Mouse (Mus musculus) left cerebral cortex, adult 8-10 months (tissue): ENCODE data around the gene Hcls1. TPM values are rescaled to one million over a fixed set of nuclear protein-coding genes. Genes with fewer than 3 reads are reported as not detected.

Experiments
- DNase-seq, 2 experiments: peaks; one replicate each; pipeline ENCODE4 v3.0.0; 2022; ENCODE audit warnings: low spot score in 2 of 2
- total RNA-seq, 4 experiments: library from RNA; stranded (reverse); gene quantifications; 2 replicates each; pipeline ENCODE4 v1.2.4; 2022

Gene Hcls1
- total RNA-seq: 10 to 100 TPM in 2 of 4 experiments, 1 to 10 TPM in 2; 3.6 to 13.4 (median 8.9) TPM

DNA sequence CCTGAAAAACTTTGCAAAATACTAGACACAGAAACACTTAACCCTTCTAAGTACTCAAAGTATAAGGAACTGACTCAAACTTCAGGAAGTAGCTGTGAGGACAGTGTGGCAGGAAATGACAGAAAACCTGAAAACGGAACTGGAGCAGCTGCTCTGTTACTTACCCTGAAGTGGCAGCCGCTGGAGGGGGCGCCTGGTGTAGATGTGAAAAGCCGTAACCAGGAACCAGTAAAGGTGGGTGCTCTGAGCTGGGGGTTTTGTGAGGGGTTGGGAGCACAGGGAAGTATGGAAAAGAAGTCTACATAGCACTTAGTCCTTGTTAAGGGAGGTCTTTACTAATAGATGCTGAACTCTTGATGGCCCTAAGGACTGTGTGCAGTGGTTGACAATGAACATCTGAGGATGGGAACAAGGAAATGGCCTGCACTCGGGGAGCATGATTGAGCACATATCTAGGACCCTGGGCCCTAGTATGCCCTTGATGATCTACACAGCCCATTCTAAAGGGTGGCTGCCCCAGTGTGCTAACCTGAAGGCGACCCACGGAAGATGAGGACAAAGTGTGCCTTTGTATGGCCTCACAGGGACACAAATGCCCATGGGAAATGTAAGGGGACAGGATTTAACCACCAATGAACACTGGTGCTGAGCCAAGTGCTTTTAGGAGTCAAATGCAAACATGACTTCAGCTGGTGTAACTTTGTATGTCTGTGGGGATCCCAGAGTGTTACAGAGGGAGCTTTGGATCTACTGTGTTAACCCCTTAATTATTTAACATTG, at the start of gene Hcls1:
Gene Hcls1 (plus strand): TSS at position 143 of the 780 bp plus-strand sequence.
- no peak for DNase-seq

DNA sequence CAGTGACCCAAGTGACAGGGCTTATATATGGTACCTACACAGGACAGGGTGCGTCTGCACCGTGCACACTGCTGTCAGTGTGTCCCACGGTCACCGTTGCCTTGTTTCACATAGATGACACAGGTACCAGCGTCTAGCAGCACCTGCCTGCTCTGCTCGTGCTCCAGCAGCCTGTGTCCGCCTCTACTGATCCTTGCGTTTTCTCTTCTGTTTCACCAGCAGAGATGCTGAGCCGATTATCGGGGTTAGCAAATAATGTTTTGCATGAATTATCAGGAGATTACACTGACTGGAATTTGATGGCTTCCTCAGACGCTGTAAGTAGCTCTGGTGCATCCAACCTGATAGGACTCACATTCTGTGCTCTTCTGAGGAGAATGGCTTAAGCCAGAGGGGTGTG, 48.9 kb upstream of the Hcls1 start:
- no peak for DNase-seq

DNA sequence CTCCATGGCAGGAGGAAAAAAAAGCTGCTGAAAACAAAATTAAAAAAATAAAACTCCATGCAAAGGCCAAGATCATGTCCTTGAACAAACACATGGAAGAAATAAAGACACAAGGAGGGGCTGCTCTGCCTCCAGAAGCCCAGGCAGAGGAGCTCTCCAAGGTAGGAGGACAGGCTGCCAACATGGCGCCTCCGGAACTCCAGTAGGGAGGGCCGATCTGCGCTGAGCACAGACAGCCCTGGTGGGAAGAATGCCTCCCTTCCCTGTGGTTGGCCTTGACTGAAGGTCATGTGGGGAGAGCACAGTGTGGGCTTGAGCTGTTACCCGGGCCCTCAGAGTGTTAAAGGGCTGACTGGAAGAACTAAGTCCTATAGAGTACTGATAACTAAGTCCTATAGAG, 47.2 kb upstream of the Hcls1 start:
- DNase-seq: no peak

DNA sequence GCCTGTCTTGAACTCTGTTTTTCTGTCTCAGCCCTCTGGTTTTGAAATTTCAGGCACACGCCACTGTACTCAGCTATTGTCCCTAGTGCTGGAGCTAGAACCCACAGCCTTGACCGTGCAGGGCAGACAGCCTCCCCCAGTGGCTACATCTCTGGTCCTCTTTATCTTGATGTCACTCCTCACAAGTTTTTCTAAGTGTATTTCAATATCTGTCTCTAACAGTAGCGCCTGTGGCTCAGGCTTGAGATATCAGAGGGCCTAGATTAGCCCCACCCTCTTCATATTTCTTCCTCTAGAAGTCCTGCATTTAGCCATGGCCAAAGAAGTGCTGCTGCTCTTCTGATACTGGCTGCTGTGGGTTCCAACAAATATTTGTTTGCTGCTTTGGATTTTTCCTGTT, 44.2 kb upstream of the Hcls1 start:
- DNase-seq: no peak

DNA sequence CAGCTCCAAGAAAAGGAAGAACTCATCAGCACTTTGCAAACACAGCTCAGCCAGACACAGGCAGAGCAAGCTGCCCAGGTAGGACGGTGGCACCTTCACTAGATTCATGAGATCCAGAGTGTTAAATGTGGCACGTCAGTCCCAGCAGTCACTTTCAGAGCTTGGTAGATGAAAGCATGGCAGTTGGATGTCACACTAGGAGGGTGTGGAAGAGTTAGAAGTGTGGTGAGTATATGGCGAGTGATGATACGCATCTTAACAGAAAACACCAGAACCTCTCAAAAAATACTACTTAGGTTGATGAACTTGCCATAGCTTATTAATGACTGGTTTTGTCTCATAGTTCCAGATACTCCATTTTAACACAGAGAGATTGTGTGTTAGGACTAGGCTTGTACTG, 43.4 kb upstream of the Hcls1 start:
- DNase-seq: no peak

DNA sequence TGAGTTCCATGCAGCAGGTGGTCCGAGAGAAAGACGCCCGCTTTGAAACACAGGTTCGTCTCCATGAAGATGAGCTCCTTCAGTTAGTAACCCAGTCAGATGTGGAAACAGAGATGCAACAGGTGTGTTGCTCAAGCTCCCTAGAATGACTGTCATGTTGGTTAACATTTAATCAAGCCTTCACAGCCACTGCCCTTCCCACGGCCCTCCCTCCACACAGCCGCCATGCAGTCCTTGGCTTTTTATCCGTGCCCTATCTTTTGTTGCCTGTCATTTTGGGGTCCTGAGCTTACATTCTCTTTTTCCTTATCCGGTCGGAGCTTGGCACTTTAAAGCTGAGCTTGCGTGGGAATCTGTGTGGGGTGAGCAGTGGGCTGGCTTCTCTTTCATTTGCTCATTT, 41.5 kb upstream of the Hcls1 start:
- no peak for DNase-seq

DNA sequence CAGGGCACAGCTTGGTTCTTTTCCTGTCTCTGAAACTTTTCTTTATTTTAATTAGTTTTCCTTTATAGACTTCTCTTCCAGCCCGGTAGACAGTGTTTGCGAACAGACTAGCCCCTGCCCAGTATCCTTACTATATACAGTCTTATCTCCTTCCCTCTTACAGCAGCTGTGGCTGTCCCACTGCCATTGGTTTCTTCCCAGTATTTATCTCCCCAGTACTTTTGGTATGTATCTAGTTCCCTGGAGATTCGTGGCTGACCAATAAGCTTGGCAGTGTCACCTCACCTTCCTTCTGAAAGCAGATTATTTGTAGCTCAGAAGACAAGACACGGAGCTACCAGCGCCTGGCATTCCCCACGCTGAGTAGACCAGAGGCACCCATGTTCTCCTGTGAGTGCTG, 38.1 kb upstream of the Hcls1 start:
- DNase-seq: no peak

DNA sequence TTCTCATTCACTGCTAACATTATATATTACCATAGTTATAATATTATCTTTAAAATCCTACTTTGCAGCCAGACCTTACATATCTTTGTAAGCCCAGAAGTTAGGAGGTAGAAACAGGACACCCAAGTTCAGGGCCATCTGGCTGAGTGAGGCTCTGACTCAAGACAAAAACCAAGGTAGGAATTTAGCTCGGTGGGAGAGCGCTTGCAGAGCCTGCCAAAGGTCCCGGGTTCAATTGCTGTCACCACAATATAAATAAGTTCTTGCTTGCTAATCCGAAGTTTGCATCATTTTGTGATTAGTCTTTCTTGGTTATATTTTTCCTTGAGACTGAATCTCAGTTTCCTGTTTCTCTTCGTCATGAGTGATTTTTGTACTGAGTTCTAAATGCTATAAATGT, 31.6 kb upstream of the Hcls1 start:
- no peak for DNase-seq

DNA sequence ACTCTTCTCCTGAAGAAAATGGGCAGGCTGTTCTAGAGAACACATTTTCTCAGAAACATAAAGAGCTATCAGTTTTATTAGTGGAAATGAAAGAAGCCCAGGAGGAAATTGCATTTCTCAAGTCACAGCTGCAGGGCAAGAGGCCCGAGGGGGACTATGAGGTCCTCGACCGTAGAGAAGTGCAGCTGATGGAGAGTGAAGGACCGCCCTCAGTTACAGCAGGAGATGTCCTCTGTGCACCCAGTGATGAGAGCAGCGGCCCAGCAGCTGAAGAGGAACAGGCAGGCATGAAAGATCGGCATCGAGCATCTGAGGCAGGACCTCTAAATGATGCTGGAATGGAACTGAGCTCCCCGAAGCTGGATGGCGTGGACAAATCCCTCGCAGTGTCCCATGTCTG, 22.9 kb upstream of the Hcls1 start:
- DNase-seq: no peak

DNA sequence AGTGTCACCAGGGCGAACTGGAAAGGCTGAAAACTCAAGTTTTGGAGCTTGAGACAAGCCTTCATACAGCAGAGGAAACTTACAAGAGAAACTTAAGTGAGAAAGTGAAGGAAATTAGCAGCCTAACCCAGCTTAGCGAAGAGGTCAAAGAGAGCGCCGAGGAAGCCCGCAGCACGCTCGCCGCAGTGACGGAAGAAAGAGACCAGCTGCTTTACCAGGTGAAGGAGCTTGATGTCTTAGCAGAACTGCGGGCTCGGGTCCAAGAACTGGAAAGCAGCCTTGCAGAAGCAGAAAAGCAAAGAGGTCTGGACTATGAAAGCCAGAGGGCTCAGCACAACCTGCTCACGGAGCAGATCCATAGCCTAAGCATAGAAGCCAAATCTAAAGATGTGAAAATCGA, 22.5 kb upstream of the Hcls1 start:
- no peak for DNase-seq

DNA sequence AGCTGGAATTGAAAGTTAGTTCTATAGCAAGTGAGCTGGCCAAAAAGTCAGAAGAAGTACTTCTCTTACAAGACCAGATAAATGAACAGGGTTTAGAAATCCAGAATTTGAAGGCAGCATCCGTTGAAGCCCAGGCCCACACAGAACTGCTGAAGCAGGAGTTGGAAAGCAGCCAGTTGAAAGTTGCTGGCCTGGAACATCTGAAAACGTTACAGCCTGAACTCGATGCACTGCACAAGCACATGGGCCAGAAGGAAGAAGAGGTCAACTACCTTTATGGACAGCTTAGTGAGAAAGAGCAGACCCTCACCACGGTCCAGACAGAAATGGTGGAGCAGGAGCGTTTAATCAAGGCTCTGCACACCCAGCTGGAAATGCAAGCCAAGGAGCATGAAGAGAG, 20.6 kb upstream of the Hcls1 start:
- DNase-seq: no peak

DNA sequence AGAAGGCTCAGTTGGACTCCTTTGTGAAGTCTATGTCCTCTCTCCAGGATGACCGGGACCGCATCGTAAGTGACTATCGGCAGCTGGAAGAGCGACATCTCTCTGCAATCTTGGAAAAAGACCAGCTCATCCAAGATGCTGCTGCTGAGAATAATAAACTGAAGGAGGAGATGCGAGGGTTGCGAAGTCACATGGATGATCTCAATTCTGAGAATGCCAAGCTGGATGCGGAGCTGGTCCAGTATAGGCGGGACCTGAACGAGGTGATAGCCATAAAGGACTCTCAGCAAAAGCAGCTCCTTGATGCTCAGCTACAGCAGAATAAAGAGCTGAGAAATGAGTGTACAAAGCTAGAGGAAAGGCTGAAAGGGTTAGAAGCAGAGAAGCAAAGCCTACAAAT, 16.3 kb upstream of the Hcls1 start:
- no peak for DNase-seq

DNA sequence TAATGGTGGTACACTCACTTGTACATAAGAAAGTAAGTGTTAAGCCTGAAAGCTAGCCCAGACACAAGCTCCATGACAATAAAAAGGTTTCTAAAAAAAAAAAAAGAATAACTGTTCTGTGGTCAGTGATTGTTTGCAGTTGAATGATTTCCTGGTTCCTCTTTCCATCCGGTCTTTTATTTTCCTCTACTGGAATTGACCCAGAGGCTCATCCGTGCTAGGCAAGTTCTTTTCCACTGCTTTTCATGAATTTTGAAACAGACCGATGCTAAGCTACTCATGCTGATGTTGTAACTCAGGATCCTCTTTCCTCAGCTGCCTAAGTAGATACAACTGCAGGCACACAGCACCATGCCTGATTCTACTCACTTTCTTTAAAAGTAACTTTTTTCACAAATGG, 14.4 kb upstream of the Hcls1 start:
- DNase-seq: no peak

DNA sequence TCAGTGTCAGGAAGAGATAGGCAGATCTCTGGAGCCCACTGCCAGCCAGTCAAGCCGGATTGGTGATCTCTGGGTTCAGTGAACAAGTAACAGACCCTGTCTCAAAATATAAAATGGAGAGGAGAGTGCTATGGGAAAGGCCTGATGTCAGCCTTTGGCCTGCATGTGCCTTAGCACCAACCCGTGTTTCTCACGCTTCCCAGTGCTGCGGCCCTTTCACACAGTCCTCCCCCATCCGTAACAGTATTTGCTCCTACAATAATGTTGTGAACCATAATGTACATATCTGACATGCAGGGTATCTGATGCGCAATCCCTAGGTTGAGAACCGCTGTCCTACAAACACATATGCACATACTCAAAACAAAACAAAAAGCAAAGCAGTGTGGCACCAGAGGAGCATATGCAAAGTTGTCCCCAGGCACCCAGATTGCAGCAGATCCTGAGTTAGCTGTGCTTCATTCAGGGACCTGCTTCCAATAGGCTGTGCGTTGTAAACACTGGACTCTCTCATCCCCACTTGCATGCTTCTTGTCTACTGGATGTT, 13.6 kb upstream of the Hcls1 start:
- DNase-seq: no peak

DNA sequence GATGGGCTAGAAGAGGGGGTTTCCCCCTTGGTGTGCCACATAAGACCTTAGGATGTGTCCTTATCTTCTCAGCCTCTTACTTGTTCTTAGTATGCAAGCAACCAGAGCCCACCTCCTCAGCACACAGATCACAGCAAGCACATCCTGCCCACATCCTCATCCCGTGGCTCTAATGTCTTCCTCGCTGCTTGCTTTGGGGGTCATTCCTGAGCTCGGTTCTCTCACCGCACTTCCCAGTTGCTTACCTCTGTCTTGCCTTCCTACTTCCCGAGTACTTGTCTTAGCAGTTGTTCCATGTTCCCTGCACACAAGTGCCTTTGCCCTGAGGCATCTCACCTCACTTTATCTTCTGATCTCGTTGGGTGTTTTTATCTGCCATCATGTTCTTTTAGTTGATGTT, 12.8 kb upstream of the Hcls1 start:
- DNase-seq: no peak

DNA sequence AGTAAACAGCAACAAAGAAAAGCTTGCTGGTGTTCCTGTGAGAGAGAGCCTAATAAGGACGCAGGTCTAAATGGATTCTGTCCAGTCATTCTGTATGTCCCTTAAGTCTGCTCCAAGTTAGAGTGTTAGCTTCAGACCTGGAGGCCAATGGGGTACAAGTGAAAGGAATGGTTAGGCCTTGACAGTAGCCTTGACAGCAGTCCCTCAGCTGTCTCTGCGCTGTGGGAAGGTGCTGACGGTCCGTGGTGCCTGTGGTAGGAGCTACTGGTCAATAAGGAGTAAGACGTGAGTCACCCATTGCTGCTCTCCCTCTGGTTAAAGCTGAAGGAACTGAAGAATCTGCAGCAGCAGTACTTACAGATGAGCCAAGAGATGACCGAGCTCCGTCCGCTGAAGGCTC, 10.5 kb upstream of the Hcls1 start:
- DNase-seq: no peak

DNA sequence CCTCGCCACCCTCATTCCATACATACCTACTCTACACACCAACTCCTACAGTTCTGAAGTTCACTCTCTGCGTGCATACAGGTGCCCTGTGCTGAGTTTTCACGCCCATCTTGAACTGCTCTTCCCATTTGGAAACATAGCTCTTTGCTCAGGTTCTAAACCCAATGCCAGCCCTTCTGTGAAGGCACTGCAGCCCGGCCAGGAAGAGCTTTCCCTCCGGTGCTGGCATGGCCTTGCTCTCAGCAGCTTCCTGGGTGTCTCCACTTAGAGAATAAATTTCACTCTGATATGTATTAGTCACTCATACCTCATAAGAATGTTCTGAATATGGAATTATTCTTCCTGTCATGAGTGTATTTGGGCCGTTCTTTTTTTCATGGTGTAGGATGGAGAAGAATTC, 9.4 kb upstream of the Hcls1 start:
- DNase-seq: no peak

DNA sequence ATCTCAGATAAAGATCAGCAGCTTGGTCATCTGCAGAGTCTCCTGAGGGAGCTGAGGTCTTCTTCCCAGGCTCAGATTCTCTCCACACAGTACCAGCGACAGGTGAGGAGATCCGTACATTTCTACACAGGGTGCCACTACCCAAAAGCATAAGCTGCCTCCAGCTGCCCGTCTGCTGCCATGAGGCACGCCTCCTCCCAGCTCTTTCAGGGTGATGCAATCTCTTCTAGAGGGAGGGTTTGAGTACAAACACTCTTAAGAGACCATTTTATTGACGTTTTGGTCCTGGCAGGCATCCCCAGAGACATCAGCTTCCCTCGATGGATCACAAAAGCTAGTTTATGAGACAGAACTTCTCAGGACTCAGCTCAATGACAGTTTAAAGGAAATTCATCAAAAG, 9.0 kb upstream of the Hcls1 start:
- no peak for DNase-seq

DNA sequence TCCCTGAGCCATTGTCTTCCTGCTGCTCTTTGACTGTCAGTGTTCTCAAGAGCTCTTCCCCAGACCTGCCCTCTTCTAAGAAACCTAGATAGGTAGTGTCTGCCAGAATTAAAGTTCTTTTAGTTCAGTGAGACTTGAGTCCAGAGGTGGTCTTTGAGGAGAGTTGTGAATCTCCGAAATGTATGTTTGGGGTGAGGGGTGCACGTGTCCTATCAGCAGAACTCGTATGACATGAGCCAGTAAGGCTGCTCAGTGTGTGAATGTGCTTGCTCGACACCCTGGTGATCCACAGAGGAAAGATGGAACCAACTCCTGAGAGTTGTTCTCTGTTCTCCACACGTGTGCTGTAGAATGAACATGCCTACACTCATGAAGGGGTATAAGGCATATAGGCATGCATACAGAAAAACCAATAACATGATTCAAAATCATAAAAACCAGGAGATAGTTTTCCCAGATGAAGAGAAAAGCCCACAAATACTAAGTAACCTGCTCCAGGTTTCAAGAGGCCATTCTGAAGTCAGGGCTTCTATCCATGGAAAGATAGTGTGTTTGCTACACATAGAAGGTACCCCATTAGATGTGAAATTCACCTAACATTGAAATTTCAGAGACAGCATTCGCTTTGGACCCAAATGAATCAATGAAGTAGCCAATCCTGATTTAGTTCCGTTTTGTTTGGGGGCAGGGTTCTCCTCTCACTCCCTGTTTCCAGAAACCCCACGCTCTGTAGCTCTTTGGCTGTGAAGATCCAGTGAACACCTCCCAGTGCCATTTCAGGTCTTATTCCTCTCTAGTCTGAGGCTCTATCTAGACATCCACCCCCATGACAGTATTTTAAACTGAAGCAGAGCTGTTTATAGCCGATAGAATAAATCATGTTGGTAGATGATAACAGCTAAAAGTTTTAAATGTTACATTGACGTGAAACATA, 8.0 kb upstream of the Hcls1 start:
- no peak for DNase-seq

DNA sequence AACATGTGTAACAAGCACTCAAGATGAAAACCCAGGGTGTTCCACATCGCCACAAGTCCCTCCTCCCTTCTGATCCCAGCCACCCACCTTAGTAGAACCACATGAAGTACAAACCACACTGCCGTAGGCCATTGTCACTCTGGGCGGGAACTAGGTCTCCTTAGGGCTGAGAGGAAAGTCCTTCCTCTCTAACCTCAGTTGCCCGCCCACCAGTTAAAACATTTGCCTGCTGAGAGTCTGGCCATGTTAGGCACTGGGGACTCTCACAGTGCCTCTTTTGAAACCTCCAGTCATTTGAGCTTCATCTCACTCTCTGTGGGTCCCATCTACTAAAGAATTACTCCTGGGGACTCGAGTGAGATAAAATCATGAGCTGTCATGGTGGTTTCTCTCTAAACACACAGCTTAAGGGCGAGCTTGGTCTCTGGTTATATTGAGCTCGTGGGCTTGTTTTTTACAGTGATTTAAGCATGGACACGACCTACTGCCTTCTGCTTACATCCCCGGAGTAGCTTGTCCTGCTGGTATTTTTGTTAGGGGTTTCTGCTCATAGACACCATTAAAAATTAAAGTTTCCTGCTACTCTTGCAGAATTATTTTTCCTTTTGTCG, 7.2 kb upstream of the Hcls1 start:
- no peak for DNase-seq

DNA sequence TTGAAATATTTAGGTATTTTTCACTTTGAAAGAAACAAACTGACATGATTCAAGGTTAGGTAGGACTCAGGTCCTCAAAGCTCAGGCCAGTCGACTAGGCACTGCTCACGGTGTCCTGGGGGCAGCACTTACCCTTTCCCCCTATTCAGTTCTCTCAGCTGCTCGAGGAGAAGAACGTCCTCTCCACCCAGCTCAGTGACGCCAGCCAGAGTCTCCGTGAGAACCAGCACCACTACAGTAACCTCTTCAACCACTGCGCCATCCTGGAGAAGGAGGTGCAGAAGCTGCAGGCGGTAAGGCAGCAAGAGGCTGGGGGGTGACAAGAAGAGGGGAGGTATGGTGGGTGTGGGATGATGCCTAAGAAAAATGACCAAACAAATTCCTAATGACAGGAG, 6.7 kb upstream of the Hcls1 start:
- no peak for DNase-seq

DNA sequence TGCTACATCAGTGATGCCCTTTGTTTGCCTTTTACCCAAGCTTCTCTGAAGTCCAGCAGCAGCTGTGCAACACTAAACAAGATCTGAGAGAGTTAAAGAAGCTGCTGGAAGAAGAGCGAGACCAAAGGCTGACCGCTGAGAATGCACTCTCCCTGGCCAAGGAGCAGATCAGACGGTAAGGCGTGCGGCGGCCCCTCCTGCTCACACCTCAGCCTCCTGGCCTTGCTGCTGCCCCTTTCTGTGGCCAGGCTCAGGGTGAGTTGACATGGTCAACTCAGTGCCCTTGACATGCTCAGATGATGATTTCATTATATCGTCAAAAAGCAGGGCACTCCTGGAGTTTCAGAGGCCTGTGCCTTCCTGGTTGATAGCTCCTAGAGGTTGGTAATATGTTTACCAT, 5.6 kb upstream of the Hcls1 start:
- no peak for DNase-seq
